Mouse (Mus musculus): ENCODE measurements at regions not wholly inside any gene's neighbourhood (a gene's known extent, or its start where the extent isn't known, plus 50 kb on each side); places are given as distances from the start of the nearest gene placed in this dataset.

GRCm38 (mm10) chr6:127252000-127252721 is 100.2 kb upstream of the Ccnd2 start:
- peak; percentile 62 to 75 for DNase-seq

DNA sequence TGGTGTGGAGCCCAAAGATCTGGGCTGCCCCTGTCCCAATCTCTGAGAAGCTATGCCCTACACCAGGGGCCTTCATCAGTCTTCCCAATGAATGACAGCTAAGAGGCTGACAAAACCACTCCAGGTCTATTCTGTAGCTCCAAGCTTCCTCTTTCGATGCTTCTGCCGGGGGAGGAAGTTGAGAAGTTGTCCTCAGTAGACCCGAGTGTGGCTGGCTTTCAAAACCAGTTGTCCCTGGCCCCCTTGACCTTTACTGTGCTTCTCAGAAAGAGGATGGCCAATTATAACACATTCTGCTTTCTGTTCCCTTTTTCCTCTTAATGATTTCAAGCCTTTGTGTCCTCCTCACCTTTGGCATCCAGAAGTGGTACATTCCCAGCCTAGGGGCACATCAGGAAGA is 101.9 kb upstream of the Ccnd2 start:
- no peak for DNase-seq

GRCm38 (mm10) chr6:127263903-127264680 is 112.1 kb upstream of the Ccnd2 start:
- DNase-seq: no peak

DNA sequence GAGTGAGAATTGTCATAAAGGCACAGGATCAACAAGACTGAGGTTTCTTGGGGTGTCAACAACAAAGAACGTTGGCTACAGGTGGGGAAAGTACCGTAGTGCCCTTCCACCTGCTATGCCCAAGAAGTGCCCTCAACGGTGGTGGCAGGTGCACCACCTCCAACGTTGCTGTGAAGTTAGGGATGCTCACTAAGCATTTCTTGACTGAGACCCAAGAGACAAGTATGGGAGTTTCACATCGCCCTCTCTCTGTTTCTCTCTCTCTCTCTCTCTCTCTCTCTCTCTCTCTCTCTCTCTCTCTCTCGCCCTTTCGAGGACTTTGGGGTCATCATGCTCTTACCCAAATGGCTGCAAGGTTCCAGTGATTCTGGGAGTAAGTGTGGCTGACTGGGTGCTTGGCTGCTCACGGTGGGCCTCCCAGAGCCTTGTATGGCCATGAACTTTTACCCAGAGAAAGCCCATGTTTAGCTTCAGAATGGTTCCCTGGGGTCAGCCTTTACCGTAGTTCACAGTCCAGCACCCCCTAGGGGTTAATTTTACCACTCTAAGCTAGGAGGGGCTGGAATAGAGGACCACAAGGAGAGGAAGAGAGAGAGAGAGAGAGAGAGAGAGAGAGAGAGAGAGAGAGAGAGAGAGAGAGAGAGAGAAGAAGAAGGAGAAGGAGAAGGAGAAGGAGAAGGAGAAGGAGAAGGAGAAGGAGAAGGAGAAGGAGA is 113.2 kb upstream of the Ccnd2 start:
- no peak for DNase-seq

- peak; percentile 90 to 94 for DNase-seq
Observed at GRCm38 (mm10) chr6:127265901-127266812, 114.2 kb upstream of the Ccnd2 start.

GRCm38 (mm10) chr6:127266813-127267165 is 114.8 kb upstream of the Ccnd2 start:
- DNase-seq: peak; percentile 47 to 56

DNA sequence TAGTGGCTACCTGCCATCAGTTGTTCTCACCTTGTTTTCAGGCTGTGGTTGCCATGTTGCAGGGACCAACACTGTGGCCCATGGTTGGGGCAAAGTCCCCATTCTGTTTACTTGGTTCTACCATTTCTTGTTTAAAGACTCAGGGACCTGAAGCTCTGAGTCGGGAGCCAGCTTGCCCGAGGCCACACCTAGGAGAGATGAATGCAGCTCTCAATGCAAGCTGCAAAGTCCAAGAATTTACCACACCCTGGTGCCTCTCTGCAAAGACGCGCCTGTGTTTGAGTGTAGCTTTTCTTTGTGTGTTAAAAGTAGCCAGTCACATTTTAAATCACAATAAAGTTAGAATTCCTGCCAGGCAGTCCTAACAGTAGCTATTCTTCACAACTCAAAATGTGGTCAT is 117.0 kb upstream of the Ccnd2 start:
- DNase-seq: no peak

- no peak for DNase-seq
Observed at GRCm38 (mm10) chr6:127269525-127270044, 117.6 kb upstream of the Ccnd2 start.

- DNase-seq: no peak
Observed at GRCm38 (mm10) chr6:127270774-127271173, 118.8 kb upstream of the Ccnd2 start.

- DNase-seq: no peak
Observed at GRCm38 (mm10) chr6:127271418-127271817, 119.4 kb upstream of the Ccnd2 start.

DNA sequence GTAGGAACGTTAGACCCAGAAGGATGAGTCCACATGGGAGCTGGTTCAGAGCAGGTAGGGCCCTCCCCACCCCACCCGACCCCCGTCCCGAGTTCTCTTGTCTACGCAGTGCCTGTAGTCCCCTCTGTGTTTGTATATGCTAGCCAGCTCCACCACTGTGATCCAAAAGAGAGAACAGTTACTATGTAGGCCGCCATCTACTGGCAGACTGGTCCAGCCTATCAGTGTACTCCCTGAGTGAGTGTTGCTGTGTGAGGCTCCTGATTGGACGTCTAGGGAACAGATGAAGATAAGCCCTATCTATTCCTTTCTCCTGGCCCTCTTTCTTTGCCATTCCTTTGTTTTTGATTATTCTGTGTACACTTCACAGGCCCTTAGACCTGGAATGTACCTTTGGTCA is 120.6 kb upstream of the Ccnd2 start:
- peak; percentile 48 to 60 for DNase-seq

DNA sequence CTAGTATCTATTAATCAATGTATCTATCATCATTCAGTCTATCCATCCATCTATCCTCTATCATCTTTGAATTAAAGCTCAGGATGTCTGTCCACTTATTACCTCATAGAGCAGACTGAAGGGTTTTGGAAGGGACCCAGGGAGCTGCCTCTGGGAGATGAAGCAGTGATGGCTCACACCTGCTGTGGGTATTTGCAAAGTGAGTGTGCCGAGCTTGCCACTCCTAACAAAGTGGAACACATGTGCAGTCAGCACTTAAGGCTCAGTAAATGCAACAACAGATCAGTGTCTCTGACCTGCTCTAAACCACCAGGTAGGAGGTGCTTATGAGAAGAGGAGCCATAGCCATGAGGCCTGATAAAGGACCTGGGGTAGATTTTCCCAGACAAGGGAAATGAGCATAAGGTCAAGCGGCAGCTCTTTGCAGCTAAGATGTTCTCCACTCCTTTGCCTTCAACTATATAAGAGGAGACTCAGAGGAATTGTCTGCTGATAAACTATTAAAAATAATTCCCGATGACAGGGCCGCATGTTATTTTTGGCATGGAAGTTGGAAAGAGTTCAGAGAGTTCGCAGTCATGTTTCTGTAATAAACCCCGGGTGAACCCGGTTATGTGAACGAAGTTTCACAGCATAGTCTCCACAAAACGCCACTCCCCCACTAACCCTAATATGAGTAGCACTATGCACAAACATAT is 122.9 kb upstream of the Ccnd2 start:
- DNase-seq: peak; percentile 37 to 53

- DNase-seq: peak; percentile 31 to 45
Observed at GRCm38 (mm10) chr6:127275430-127275784, 123.4 kb upstream of the Ccnd2 start.

DNA sequence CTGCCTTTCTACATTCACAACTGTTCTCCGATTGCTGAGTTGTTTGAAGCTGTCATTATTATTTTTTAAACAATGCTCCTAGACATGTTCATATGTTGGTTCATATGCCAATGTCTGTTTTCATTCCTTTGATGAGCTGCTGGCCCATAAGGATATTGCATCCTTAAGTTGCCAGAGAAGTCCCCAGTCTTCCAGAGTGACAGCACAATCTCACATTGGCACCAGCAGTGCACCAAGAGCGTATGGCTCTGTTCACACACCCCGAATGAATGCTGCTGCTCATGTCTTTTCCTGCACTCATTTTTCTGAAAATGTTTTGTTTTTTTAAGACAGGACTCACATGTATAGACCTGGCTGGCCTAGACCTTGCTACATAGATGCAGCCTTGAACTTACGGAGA is 124.4 kb upstream of the Ccnd2 start:
- DNase-seq: no peak

DNA sequence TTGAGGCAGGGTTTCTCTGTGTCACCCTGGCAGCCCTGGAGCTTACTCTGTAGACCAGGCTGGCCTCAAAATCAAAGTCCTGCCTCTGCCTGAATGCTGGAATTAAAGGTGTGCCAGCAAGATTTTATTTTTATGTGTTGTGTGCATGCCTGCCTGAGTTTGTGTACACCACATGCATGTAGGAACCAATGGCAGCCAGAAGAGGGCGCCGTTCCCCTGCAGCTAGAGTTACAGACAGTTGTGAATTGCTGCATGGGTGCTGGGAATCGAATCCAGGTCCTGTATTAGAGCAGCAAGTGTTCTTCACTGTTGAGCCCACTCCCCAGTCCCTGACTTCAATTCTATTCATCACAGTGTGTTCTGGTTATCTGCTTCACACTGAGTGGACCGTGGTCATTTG is 126.4 kb upstream of the Ccnd2 start:
- no peak for DNase-seq

- no peak for DNase-seq
Observed at GRCm38 (mm10) chr6:127284226-127284625, 132.2 kb upstream of the Ccnd2 start.

DNA sequence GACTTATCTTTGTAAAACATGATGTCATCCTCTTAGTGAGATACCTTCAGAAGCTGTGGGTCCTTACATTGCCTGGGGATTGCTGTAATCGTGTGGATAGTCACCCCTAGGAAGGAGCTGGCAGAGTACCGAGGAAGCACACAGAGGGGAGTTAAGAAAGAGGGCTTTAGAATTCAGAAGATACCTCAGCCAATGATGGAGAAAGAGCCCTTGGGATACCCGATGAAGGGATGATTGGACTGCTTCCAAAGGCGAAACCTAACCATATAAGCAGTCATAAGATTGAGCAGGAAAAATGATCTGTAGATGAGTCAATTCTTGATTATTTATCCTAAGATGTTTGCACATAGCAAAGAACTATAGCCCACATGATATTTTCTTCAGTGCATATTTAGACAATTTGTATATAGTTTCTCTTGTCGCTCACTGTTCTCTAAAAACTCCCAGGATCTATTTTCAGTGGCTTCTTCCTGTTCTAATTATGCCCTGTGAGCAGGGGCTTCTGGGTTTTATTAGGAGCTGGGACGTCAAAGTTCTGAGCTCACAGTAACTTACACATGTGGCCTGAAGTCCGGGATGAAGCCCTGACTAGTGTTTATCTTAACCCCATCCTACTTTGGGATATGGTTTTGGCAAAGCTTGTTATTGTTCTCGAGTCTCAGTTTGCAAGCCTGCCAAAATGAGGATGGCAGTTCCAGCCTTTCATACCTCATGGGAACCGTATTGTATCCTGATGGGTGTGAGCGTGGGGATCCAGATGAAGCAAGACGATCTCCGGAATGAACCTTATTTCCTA is 134.9 kb upstream of the Ccnd2 start:
- no peak for DNase-seq

DNA sequence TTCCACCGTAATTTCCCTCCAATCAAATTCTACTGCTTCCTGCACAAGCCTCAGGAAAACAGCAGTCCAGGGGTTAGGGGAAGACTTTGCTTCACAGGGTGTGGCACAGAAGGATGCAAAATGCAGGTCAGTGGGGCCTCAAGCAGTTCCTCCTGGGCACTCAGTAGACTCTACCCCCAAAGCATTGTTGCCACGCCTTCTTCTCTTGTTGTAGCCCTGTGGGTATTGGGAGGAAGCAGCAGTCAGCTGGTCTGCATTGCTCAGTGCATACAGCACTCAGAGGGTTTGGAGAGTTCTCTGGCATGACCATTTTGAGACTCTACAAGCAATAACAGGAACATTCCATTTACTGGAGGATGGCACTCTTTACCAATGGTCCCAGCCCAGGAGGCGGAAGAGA is 137.0 kb upstream of the Ccnd2 start:
- no peak for DNase-seq

DNA sequence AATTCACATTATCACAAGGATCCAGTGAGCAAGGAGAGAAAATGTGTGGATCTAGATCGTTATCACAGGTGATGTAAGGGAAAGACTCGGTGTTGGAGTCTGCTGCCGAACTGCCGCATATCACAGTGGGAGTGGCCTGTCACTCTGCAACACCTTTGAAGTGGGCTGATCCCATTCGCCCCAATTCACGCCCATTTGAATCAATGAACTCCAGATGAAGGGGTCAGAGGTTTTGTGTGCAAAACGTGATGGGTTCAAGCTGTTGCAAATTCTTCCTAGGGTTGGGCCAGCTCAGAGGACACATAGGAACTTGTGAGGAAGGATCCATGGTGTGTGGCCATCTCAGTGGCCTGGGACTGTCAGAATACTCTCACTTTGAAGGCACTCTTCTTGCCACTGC is 139.9 kb upstream of the Ccnd2 start:
- DNase-seq: no peak

DNA sequence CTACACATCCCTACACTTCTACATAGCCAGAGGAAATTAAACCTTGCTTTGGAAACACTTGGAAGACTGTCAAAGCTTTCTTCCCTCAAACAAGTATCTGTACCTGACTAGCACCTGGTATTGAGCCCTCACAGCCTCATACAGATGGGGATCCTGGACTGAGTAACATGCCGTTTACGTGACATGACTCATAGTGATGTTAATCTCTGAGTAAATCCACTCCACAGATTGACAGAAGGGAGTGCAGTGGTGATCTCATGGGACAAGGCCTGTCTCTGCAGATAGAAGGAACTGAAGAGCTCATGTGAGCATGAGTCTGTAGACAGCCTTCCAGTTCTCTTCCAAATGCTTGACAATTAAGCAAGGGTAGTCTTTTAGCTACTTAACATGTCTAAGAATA is 141.8 kb upstream of the Ccnd2 start:
- DNase-seq: no peak

- no peak for DNase-seq
Observed at GRCm38 (mm10) chr6:127298105-127298504, 146.1 kb upstream of the Ccnd2 start.
